Mouse (Mus musculus): ENCODE measurements around the gene Gm47289. TPM values are rescaled to one million over a fixed set of nuclear protein-coding genes. Genes with fewer than 3 reads are reported as not detected.

Gm47289 gene
- polyA plus RNA-seq, 1 experiment from 2014 or later = not detected

DNA sequence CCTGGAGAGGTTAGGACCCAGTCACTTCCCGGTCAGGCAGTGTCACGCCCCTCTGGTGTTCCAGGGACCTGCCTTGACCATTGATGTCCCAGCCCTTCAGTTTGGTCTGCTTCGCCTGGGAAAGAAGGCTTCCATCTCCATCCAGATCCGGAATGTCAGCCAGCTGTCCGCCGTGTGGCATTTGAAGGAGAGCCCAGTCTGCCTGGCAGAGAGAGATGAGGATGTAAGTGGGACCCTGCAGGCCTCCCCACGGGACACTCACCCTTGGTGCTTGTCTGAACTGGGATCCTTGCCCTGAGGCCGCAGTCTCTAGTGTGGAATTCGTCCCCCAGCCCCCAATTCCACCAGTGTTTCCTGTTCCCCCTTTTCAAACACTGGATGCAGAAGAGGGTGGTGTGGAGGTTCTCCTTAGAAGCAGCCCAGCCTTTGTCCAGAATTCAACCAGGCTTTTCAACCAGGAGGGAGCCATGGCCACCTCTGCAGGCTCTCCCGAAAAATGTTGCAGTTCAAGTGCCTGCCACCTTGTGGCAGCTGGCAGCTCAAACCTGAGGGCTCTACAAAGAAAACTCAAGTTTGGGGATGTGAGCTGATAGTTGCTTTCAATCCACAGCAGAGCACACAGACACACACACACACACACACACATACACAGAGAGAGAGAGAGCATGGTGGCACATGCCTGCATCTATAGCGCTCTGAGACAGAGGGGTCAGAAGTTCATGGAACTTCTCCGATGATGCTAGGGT is 30.4 kb upstream of the Gm47289 start:
- H3K9ac ChIP-seq (replicated peaks; ENCODE audit: low read length) = no peak overlapping the region
- DNase-seq (ENCODE audit: low spot score) = peak; percentile 20
- no peak overlapping the region for H3K4me3 ChIP-seq (ENCODE audit: low read depth, low read length)
- H3K9me3 ChIP-seq (replicated peaks; ENCODE audit: control insufficient read depth, low read length) = no peaks in the 10 kb centered on the region
- ATAC-seq (replicated peaks; ENCODE audit: insufficient number of reproducible peaks, low FRiP score, low TSS enrichment, low read depth) = no peak
- no peaks in the 10 kb centered on the region for H3K27me3 ChIP-seq (ENCODE audit: control insufficient read depth, insufficient read depth, low read length)
- no peaks in the 10 kb centered on the region for H3K36me3 ChIP-seq (replicated peaks; ENCODE audit: control insufficient read depth, insufficient read depth, low read depth, low read length)
- 81% methylated on average over 12 of the region's 12 CpGs for WGBS
- no peak overlapping the region for H3K4me2 ChIP-seq (ENCODE audit: low read depth, low read length)
- no peaks in the 10 kb centered on the region for H3K4me1 ChIP-seq (ENCODE audit: control insufficient read depth, insufficient read depth, low read length)
- no peak overlapping the region for H3K27ac ChIP-seq (replicated peaks; ENCODE audit: low read depth, low read length)

DNA sequence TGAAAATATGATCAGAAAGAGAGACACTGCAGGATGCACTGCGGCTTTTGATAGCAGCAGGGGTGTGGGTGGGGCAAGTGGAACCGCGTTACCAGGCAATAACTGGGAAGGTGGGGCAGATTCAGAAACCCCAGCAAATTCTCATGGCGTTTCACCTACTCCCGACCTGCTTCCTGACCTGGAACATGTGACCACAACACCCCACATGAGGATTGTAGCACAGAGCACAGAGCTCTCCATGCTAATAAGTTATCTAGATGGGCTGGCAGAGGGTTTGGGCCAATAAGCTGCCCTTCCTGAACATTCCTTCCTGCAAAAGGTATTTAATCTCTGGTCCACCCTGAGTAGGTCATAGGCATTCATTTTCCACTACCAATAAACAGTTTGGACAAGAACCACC is 28.3 kb upstream of the Gm47289 start:
- ATAC-seq (replicated peaks; ENCODE audit: insufficient number of reproducible peaks, low FRiP score, low TSS enrichment, low read depth) (no peak), DNase-seq (ENCODE audit: low spot score) (no peak)
- H3K4me2 ChIP-seq (ENCODE audit: low read depth, low read length) = no peak overlapping the region
- no peak overlapping the region for H3K4me3 ChIP-seq (ENCODE audit: low read depth, low read length)
- H3K9me3 ChIP-seq (replicated peaks; ENCODE audit: control insufficient read depth, low read length) = no peaks in the 10 kb centered on the region
- no peaks in the 10 kb centered on the region for H3K27me3 ChIP-seq (ENCODE audit: control insufficient read depth, insufficient read depth, low read length)
- H3K36me3 ChIP-seq (replicated peaks; ENCODE audit: control insufficient read depth, insufficient read depth, low read depth, low read length) = no peaks in the 10 kb centered on the region
- no peaks in the 10 kb centered on the region for H3K4me1 ChIP-seq (ENCODE audit: control insufficient read depth, insufficient read depth, low read length)
- WGBS = 70% methylated on average over 5 of the region's 5 CpGs
- H3K9ac ChIP-seq (replicated peaks; ENCODE audit: low read length) = no peak overlapping the region
- H3K27ac ChIP-seq (replicated peaks; ENCODE audit: low read depth, low read length) = no peak overlapping the region

DNA sequence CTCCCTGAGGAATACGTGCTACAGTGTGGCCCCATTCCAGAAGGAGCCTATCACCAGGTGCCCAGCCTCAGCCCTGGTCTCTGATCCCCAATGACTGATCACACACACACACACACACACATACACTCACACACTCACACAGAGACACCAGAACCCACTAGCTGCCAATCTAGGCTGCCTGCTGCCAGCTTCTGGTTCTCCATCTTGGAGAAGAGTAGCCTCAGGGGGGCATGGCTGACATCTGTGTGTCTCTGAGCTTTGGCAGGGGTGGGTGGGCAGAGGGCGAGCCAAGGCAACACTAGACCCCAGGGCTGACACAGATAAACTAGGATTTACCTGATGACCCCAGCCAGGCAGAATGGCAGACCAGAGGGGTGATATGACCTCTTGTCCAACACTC is 20.1 kb upstream of the Gm47289 start:
- ATAC-seq (replicated peaks; ENCODE audit: insufficient number of reproducible peaks, low FRiP score, low TSS enrichment, low read depth) = no peak
- Histone ChIP-seq H3K4me3 (ENCODE audit: low read depth, low read length) (no peak overlapping the region), H3K4me1 (ENCODE audit: control insufficient read depth, insufficient read depth, low read length) (no peaks in the 10 kb centered on the region), H3K4me2 (ENCODE audit: low read depth, low read length) (no peak overlapping the region), H3K9ac (replicated peaks; ENCODE audit: low read length) (no peak overlapping the region), H3K36me3 (replicated peaks; ENCODE audit: control insufficient read depth, insufficient read depth, low read depth, low read length) (no peaks in the 10 kb centered on the region), H3K27me3 (ENCODE audit: control insufficient read depth, insufficient read depth, low read length) (no peaks in the 10 kb centered on the region), H3K9me3 (replicated peaks; ENCODE audit: control insufficient read depth, low read length) (no peaks in the 10 kb centered on the region), H3K27ac (replicated peaks; ENCODE audit: low read depth, low read length) (no peak overlapping the region)
- 87% methylated on average over 2 of the region's 2 CpGs for WGBS
- DNase-seq (ENCODE audit: low spot score) = no peak

DNA sequence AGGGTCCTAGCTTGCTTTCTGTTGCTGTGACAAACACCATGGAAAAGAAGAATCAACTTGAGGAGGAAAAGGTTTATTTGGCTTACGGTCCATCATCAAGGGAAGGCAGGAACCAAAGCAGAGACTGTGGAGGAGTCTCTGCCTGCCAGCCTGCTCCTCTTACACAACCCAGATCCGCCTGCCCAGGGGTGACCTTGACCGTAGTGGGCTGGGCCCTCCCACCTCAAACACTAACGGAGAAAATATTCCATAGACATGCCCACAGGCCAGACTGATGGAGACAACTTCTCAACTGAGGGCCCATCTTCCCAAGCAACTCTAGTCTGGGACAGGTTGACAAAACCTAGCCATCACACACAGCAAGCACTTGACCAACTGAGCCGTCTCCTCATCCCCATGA is 16.9 kb upstream of the Gm47289 start:
- Histone ChIP-seq H3K27me3 (ENCODE audit: control insufficient read depth, insufficient read depth, low read length) (no peaks in the 10 kb centered on the region), H3K4me1 (ENCODE audit: control insufficient read depth, insufficient read depth, low read length) (no peaks in the 10 kb centered on the region), H3K9ac (replicated peaks; ENCODE audit: low read length) (no peak overlapping the region), H3K36me3 (replicated peaks; ENCODE audit: control insufficient read depth, insufficient read depth, low read depth, low read length) (no peaks in the 10 kb centered on the region), H3K9me3 (replicated peaks; ENCODE audit: control insufficient read depth, low read length) (no peaks in the 10 kb centered on the region), H3K27ac (replicated peaks; ENCODE audit: low read depth, low read length) (no peak overlapping the region), H3K4me3 (ENCODE audit: low read depth, low read length) (no peak overlapping the region), H3K4me2 (ENCODE audit: low read depth, low read length) (no peak overlapping the region)
- no peak for DNase-seq (ENCODE audit: low spot score)
- WGBS = 89% methylated on average over 5 of the region's 5 CpGs
- ATAC-seq (replicated peaks; ENCODE audit: insufficient number of reproducible peaks, low FRiP score, low TSS enrichment, low read depth) = no peak

DNA sequence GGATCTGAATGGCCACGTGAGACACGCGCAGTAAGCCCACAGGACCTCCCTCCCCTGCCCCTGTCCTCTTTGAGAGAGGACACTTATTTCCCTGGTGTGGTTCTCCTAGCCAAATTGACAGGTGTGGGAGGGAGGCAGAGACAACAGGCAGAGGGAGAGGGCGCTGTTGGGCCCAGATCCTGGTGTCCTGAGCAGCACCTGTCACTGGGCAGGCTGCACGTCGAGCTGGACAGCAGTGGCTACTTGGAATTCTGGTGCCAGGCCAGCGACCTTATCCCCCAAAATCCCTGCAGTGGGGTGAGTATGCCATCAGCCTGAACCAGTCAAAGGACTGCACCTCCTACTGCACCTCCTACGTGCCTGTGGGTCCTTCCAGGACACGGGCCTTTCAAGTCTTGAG is 15.6 kb upstream of the Gm47289 start:
- H3K27me3 ChIP-seq (ENCODE audit: control insufficient read depth, insufficient read depth, low read length) = no peaks in the 10 kb centered on the region
- 68% methylated on average over 9 of the region's 9 CpGs for WGBS
- ATAC-seq (replicated peaks; ENCODE audit: insufficient number of reproducible peaks, low FRiP score, low TSS enrichment, low read depth) (no peak), DNase-seq (ENCODE audit: low spot score) (no peak)
- no peak overlapping the region for H3K27ac ChIP-seq (replicated peaks; ENCODE audit: low read depth, low read length)
- H3K9ac ChIP-seq (replicated peaks; ENCODE audit: low read length) = no peak overlapping the region
- no peaks in the 10 kb centered on the region for H3K4me1 ChIP-seq (ENCODE audit: control insufficient read depth, insufficient read depth, low read length)
- H3K36me3 ChIP-seq (replicated peaks; ENCODE audit: control insufficient read depth, insufficient read depth, low read depth, low read length) = no peaks in the 10 kb centered on the region
- no peaks in the 10 kb centered on the region for H3K9me3 ChIP-seq (replicated peaks; ENCODE audit: control insufficient read depth, low read length)
- no peak overlapping the region for H3K4me2 ChIP-seq (ENCODE audit: low read depth, low read length)
- no peak overlapping the region for H3K4me3 ChIP-seq (ENCODE audit: low read depth, low read length)

DNA sequence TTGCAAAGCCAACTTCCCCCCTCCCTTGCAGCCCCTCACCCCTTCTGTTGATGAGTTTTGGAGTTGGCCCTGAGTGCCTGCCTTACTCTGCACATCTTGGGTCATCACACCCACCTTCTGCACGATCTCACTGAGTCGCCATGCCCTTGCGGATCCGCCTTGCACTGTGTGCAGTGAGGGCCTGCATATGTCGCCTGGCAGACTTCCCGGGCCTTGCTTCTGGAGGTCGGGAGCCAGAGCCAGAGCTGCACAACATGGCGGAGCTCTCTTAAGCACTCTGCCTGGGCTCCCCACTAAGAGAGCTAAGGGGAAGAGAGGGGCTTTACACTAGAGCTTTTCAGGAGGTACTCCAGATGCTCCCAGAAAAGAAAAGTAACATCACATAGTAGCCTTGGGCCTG is 14.3 kb upstream of the Gm47289 start:
- H3K9me3 ChIP-seq (replicated peaks; ENCODE audit: control insufficient read depth, low read length) = no peaks in the 10 kb centered on the region
- no peak for DNase-seq (ENCODE audit: low spot score)
- H3K27me3 ChIP-seq (ENCODE audit: control insufficient read depth, insufficient read depth, low read length) = no peaks in the 10 kb centered on the region
- H3K4me1 ChIP-seq (ENCODE audit: control insufficient read depth, insufficient read depth, low read length) = no peaks in the 10 kb centered on the region
- 82% methylated on average over 8 of the region's 8 CpGs for WGBS
- no peak overlapping the region for H3K4me3 ChIP-seq (ENCODE audit: low read depth, low read length)
- H3K9ac ChIP-seq (replicated peaks; ENCODE audit: low read length) = no peak overlapping the region
- no peak for ATAC-seq (replicated peaks; ENCODE audit: insufficient number of reproducible peaks, low FRiP score, low TSS enrichment, low read depth)
- H3K36me3 ChIP-seq (replicated peaks; ENCODE audit: control insufficient read depth, insufficient read depth, low read depth, low read length) = no peaks in the 10 kb centered on the region
- no peak overlapping the region for H3K4me2 ChIP-seq (ENCODE audit: low read depth, low read length)
- H3K27ac ChIP-seq (replicated peaks; ENCODE audit: low read depth, low read length) = no peak overlapping the region

DNA sequence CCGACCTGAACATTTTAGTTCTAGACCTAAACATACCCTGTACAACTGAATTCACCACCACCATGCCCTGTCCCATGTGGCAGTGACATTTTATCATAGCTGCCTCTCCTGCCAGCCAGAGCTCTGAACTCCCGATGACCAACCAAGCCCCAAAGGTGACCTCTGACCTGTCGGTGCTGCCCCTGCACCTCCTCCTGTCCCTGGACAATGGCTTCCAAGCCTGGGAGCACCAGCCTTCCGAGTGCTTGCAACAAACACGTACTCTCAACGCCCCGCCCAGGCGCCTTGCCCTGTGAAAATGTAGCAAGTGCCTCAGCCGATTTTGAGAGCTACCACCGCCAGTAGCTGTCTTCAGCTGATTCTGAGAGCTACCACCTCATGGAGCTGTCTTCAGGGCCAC is 13.8 kb upstream of the Gm47289 start:
- H3K9me3 ChIP-seq (replicated peaks; ENCODE audit: control insufficient read depth, low read length) = no peaks in the 10 kb centered on the region
- no peak for ATAC-seq (replicated peaks; ENCODE audit: insufficient number of reproducible peaks, low FRiP score, low TSS enrichment, low read depth)
- H3K4me3 ChIP-seq (ENCODE audit: low read depth, low read length) = no peak overlapping the region
- H3K4me2 ChIP-seq (ENCODE audit: low read depth, low read length) = no peak overlapping the region
- DNase-seq (ENCODE audit: low spot score) = no peak
- H3K36me3 ChIP-seq (replicated peaks; ENCODE audit: control insufficient read depth, insufficient read depth, low read depth, low read length) = no peaks in the 10 kb centered on the region
- WGBS = 52% methylated on average over 10 of the region's 10 CpGs
- no peak overlapping the region for H3K27ac ChIP-seq (replicated peaks; ENCODE audit: low read depth, low read length)
- H3K9ac ChIP-seq (replicated peaks; ENCODE audit: low read length) = no peak overlapping the region
- no peaks in the 10 kb centered on the region for H3K27me3 ChIP-seq (ENCODE audit: control insufficient read depth, insufficient read depth, low read length)
- no peaks in the 10 kb centered on the region for H3K4me1 ChIP-seq (ENCODE audit: control insufficient read depth, insufficient read depth, low read length)

DNA sequence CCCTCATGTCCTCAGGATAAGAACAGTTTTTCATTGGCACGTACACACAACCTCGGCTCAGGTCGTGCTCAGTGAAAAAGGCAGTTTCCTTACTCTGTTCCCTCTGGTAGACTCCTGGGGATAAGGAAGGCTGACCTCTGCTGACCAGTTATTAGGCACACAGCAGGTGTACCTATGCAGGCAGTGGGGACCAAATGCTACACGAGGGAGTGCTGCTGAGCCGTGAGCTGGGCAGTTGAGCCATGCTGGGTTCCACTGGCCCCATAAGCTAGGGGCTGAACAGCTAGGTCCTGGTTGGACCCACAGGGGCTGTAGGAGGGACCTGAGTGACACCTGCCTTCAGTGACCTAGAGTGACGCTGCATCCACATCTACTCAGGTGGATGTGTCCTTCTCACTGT is 13.3 kb upstream of the Gm47289 start:
- H3K27ac ChIP-seq (replicated peaks; ENCODE audit: low read depth, low read length) = no peak overlapping the region
- no peak overlapping the region for H3K4me2 ChIP-seq (ENCODE audit: low read depth, low read length)
- ATAC-seq (replicated peaks; ENCODE audit: insufficient number of reproducible peaks, low FRiP score, low TSS enrichment, low read depth) (no peak), DNase-seq (ENCODE audit: low spot score) (no peak)
- 59% methylated on average over 6 of the region's 6 CpGs for WGBS
- no peaks in the 10 kb centered on the region for H3K9me3 ChIP-seq (replicated peaks; ENCODE audit: control insufficient read depth, low read length)
- no peaks in the 10 kb centered on the region for H3K27me3 ChIP-seq (ENCODE audit: control insufficient read depth, insufficient read depth, low read length)
- no peak overlapping the region for H3K9ac ChIP-seq (replicated peaks; ENCODE audit: low read length)
- H3K4me3 ChIP-seq (ENCODE audit: low read depth, low read length) = no peak overlapping the region
- H3K4me1 ChIP-seq (ENCODE audit: control insufficient read depth, insufficient read depth, low read length) = no peaks in the 10 kb centered on the region
- H3K36me3 ChIP-seq (replicated peaks; ENCODE audit: control insufficient read depth, insufficient read depth, low read depth, low read length) = no peaks in the 10 kb centered on the region
